Mouse (Mus musculus) bone marrow macrophage, adult 2 months (primary cell): ENCODE measurements at regions not wholly inside any gene's neighbourhood (a gene's known extent, or its start where the extent isn't known, plus 50 kb on each side); places are given as distances from the start of the nearest gene placed in this dataset.

Source experiments
- H3K27ac ChIP-seq: 2 replicates; pipeline ENCODE4 v1.5.1; 2012; ENCODE audit warnings: low read depth, low read length; ENCODE audit not compliant: insufficient read depth
- H3K4me1 ChIP-seq: 2 replicates; pipeline ENCODE4 v1.6.1; 2012; ENCODE audit warnings: low read length; ENCODE audit not compliant: control insufficient read depth, insufficient read depth
- H3K4me3 ChIP-seq: 2 replicates; pipeline ENCODE4 v1.5.1; 2012; ENCODE audit warnings: mild to moderate bottlenecking, low read length, moderate library complexity; ENCODE audit not compliant: insufficient read depth
- CTCF ChIP-seq: IDR thresholded peaks from 2 replicates; pipeline ENCODE4 v1.5.1; 2012; ENCODE audit warnings: low read depth, mild to moderate bottlenecking, low read length, moderate library complexity
- POLR2A ChIP-seq: IDR thresholded peaks from 2 replicates; pipeline ENCODE4 v1.6.1; 2012; ENCODE audit warnings: mild to moderate bottlenecking, low read depth, low read length, borderline replicate concordance

DNA sequence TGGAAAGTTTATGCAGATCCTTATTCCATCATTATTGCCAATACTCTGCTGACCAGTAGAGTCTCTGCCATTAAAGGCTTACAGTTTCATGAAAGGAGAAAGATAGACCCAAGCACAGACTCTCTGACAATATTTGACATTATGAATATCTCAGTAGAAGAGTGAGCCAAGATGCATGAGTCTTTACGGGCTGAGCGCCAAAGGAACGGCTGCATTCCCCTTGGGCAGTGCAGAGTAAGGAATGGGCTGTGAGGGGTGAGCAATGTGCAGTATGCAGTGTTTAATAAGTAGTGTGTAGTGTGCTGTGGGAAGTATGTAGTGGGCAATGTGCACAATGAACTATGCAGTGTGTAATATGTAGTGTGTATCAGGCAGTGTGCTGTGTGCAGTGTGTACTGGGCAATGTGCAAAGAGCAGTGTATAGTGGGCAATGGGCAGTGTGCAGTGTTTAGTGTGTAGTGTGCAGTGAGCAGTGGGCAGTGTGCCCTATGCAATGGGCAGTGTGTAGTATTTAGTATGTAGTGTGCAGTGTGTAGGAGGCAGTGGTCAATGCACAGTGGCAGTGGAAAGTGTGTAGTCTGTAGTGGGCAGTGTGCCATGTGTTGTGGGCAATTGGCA is 671.8 kb downstream of the 5730522E02Rik start:
- H3K27ac ChIP-seq, result no peak overlapping the region
- no peaks in the 10 kb centered on the region for H3K4me1 ChIP-seq
- H3K4me3 ChIP-seq, result no peak overlapping the region
- TF ChIP-seq POLR2A (no peak), CTCF (no peak)

DNA sequence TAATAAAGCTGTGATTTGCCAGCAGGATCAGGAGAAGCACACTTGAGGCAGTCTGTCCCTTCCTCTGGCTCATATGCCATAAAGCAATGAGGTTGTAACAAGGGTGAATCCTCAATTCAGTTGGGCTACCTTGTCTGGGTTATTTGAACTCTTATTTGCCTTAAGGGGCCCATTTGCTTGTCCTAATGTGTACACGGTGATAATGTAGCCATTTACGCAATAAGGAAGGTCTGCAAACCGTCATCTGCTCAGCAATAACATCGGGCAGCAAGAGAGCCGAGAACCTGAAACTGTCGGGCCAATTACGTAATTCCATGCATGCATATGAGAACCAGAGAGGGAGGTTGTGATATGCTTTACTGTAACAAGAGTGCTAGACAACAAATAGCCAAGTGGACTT is 674.5 kb downstream of the 5730522E02Rik start:
- H3K27ac ChIP-seq, result no peak overlapping the region
- no peak for TF ChIP-seq CTCF
- TF ChIP-seq POLR2A, result no peak
- H3K4me3 ChIP-seq, result no peak overlapping the region
- H3K4me1 ChIP-seq, result no peaks in the 10 kb centered on the region

DNA sequence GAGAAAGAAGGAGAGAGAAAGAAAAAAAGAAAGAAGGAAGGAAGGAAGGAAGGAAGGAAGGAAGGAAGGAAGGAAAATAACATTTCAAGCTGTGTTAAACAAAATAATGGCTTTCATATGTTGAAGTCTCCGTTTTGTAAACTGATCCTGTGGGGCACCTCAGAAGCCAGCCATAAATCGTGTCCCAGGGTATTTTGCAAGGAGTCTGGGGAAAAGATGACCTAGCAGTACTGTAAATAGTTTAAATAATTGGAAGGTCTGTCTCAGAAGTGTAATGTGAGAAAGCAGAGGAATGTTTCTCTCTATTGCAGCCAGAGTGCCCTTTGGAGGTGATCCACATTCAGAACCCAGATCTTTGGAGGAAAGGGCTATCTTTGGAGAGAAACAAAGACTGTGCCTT is 677.5 kb downstream of the 5730522E02Rik start:
- Histone ChIP-seq H3K4me3 (no peak overlapping the region), H3K27ac (no peak overlapping the region), H3K4me1 (no peaks in the 10 kb centered on the region)
- no peak for TF ChIP-seq POLR2A
- no peak for TF ChIP-seq CTCF

DNA sequence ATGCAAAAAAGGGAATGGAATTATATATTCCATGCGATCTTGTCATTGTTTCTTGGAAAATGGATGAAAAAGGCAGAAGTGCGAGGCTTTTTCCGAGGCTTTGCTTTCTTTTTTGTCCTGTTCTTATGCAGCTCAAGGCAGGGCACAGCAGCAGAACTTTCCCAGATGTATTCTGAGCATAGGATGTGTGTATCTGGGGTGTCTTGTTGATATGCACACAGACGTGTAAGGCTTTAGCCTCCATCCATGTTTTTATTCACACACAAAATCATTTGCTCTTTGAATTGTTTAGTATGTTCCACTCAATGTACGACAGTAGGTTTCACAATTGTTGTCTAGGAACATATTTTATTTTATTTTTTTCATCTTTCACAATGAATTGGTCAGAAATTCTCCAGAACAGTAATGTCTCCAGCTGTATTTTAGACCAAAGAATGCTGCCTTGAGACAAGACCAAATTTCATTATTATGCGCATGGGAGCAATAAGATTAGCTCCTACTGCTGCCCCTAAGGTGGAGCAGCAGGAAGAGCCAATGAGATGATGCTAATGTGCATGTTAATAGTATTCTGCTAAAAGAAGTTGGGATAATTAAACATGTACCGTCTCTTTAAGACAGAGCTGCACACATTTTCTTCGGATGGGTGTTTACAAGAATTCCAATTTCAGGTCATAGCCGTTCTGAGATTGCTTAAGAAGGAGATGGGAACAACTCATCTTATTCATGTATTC is 678.7 kb downstream of the 5730522E02Rik start:
- TF ChIP-seq CTCF, result no peak
- no peak for TF ChIP-seq POLR2A
- no peaks in the 10 kb centered on the region for H3K4me1 ChIP-seq
- no peak overlapping the region for H3K27ac ChIP-seq
- no peak overlapping the region for H3K4me3 ChIP-seq

DNA sequence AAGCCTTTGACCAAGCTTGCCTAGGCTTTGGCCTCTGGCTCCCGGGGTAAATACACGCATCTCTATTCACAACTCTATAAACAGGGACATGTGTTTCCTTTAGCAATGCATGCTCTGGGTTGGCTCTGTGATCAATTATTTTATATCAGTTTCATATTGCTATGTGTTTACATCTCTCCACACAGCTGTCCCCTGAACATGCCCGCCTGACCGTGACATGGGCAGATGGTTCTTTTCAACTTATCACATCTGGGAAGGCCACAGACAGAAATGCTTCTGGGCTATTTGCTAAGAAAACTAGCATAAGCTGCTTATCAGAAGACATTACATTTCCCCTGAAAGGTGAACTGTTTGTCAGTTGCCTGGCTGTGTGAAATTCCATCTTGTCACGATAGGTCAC is 682.5 kb downstream of the 5730522E02Rik start:
- H3K4me1 ChIP-seq, result no peaks in the 10 kb centered on the region
- no peak overlapping the region for H3K4me3 ChIP-seq
- TF ChIP-seq POLR2A (no peak), CTCF (no peak)
- no peak overlapping the region for H3K27ac ChIP-seq

DNA sequence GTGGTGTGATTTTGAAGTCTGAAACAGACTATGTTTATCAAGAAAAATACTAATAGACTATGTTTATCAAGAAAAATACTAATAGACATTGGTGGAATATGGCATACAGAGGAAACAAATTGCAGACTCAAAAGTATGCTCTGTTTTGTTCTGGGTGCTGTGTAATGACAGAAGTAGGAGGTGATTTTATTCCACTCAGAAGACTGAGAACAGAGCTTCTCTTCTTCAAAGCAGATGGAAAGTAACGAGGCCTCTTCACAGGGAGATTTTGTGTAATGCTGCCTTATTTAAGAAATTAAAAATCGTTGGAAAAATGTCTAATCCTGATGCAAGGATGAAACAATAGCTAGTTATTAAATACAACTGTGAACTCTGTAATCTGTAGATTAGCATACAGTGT is 691.7 kb downstream of the 5730522E02Rik start:
- no peak for TF ChIP-seq CTCF
- no peak for TF ChIP-seq POLR2A
- Histone ChIP-seq H3K4me1 (no peaks in the 10 kb centered on the region), H3K4me3 (no peak overlapping the region), H3K27ac (no peak overlapping the region)

DNA sequence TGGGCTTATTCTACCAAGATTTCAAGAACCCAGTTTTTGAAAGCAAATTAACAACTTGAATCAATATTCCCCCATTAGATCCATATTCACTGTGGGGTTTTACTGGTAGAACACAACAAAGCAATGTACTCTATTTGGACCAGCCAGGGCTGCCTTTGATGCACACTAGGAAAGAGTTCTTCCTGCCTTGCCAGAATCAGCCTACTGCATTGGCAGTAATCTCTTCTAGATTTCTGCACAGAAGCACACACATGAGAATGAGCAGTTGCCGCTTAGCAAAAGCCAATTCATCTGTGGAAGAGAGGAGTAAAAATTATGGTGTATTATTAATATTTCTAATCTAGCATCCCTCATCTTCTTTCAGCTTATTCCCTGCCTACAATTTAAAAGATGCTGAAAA is 692.4 kb downstream of the 5730522E02Rik start:
- no peak overlapping the region for H3K27ac ChIP-seq
- H3K4me1 ChIP-seq, result no peaks in the 10 kb centered on the region
- no peak for TF ChIP-seq CTCF
- no peak for TF ChIP-seq POLR2A
- H3K4me3 ChIP-seq, result no peak overlapping the region

DNA sequence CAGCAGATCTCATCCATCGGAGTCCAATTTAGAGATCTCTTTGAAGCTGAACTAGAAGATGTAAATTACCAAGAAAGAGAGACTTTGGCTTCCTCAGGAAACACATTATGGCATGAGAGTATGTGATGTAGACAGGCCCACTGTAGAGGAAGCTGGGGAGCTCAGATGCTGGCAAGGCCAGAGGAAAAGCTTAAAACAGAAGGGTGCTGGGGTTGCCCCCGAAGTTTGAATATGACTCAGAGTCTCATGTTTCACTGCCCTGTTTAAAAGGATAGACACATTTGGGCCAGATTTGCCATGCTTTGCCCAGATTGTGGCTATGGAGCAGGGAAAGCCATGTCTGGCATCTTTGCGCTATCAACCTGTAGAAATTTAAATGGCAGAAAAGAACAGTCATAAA is 705.1 kb downstream of the 5730522E02Rik start:
- Histone ChIP-seq H3K27ac (no peak overlapping the region), H3K4me3 (no peak overlapping the region), H3K4me1 (no peaks in the 10 kb centered on the region)
- no peak for TF ChIP-seq POLR2A
- TF ChIP-seq CTCF, result no peak

DNA sequence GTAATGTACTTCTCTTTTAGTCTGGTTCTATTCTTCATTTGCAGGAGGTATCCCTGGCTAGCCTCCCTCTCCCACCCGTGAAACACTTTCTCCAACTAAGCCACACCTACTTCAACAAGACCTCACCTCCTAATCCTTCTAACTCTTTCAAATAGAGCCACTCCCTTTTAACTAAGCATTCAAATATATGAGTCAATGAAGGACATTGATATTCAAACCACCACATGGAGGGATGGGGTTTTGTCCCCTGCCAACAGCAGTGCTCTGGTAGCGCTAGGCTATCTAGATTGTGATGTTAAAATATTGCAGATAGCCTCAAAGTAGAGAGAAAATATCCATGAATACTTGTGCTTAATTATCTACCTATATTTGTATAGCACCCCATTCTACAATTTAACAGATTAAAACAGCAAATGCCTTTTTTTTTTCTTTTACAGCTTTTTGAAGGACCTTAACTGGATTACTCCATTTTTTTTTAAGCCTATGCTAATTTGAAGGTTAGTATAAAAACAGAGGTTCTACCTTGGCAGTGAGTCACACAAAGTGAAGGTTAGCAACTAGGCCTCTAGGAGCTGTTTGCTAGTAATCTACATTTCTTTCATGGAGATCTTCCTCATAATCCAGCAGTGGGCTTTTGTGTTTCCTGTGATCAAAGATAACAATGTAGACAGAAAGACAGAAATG is 736.7 kb downstream of the 5730522E02Rik start:
- no peak overlapping the region for H3K27ac ChIP-seq
- no peaks in the 10 kb centered on the region for H3K4me1 ChIP-seq
- H3K4me3 ChIP-seq, result no peak overlapping the region
- no peak for TF ChIP-seq POLR2A
- no peak for TF ChIP-seq CTCF

DNA sequence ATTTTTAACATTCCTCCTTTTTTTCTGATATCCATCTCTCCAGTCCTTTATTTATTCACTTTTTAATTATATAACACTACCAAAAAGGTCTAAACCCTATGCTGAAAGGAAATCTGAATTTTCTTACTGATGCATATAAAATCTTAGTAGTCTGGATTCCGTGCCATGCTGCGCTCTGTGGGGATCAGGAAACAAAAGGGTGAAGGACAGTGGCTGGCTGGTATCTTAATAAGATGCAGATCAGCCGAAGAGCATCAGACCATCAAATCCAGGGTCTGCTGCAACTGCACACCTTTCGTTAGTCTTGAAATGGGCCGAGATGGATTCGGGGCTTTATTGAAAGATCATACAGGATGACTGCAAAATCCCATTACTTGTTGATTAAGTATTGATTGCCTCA is 740.7 kb downstream of the 5730522E02Rik start:
- Histone ChIP-seq H3K27ac (no peak overlapping the region), H3K4me1 (no peaks in the 10 kb centered on the region), H3K4me3 (no peak overlapping the region)
- TF ChIP-seq POLR2A (no peak), CTCF (no peak)
